Mouse (Mus musculus) neural tube, embryonic 14.5 days (tissue): ENCODE measurements around the gene Tnnc1. TPM values are rescaled to one million over a fixed set of nuclear protein-coding genes. Genes with fewer than 3 reads are reported as not detected.
A peak's percentile ranks its signal among the peaks of the same experiment; 100 is the strongest.

Experiments
- ATAC-seq: fragments of 200-750 bp; cut with Nextera tagmentation; 2 replicates; pipeline ENCODE4 v1.8.0; 2017; ENCODE audit warnings: low read depth, mild to moderate bottlenecking, moderate TSS enrichment, moderate library complexity
- H3K27ac ChIP-seq: fragments of 300-500 bp; sonication (generic); 2 replicates; pipeline ENCODE4 v1.5.1; 2014; ENCODE audit warnings: low read depth, mild to moderate bottlenecking, control low read depth, low read length, moderate library complexity, mixed read lengths
- H3K27me3 ChIP-seq: fragments of 300-500 bp; sonication (generic); 2 replicates; pipeline ENCODE4 v1.6.1; 2014; ENCODE audit warnings: low read length; ENCODE audit not compliant: control insufficient read depth, insufficient read depth
- H3K36me3 ChIP-seq: fragments of 300-500 bp; sonication (generic); 2 replicates; pipeline ENCODE4 v1.6.1; 2014; ENCODE audit warnings: low read length, mixed read lengths; ENCODE audit not compliant: control insufficient read depth, insufficient read depth
- H3K4me1 ChIP-seq: fragments of 300-500 bp; sonication (generic); 2 replicates; pipeline ENCODE4 v1.6.1; 2014; ENCODE audit warnings: low read length; ENCODE audit not compliant: control insufficient read depth, insufficient read depth
- H3K4me2 ChIP-seq: fragments of 300-500 bp; sonication (generic); 2 replicates; pipeline ENCODE4 v1.6.1; 2014; ENCODE audit warnings: mild to moderate bottlenecking, low read depth, low read length, control low read depth
- H3K4me3 ChIP-seq: fragments of 300-500 bp; sonication (generic); 2 replicates; pipeline ENCODE4 v1.5.1; 2014; ENCODE audit warnings: low read depth, low read length, control low read depth, mixed read lengths
- H3K9ac ChIP-seq: fragments of 300-500 bp; sonication (generic); replicated peaks from 2 replicates; pipeline ENCODE4 v1.6.1; 2014; ENCODE audit warnings: low read depth, mild to moderate bottlenecking, control low read depth, low read length, mixed read lengths
- H3K9me3 ChIP-seq: fragments of 300-500 bp; sonication (generic); 2 replicates; pipeline ENCODE4 v1.6.1; 2016; ENCODE audit warnings: low read length; ENCODE audit not compliant: control insufficient read depth
- WGBS: fragments of 180-500 bp; shearing (Covaris S2); extraction: QIAGEN DNeasy Blood & Tissue Kit; methylation state at CpG from one replicate; pipeline ENCODE4 v1.1.7; 2014; 5-methylcytosine and 5-hydroxymethylcytosine counted together
- polyA plus RNA-seq: library from polyadenylated mRNA; unstranded; fragments of >200 nt; fragmentation: Nextera tagmentation; extraction: Ambion mirVana; gene quantifications from 2 replicates; pipeline ENCODE4 v1.2.1, GENCODE M21; 2014

The Tnnc1 gene
- polyA plus RNA-seq, 1 experiment from 2014 or later, result 5.5 TPM

DNA sequence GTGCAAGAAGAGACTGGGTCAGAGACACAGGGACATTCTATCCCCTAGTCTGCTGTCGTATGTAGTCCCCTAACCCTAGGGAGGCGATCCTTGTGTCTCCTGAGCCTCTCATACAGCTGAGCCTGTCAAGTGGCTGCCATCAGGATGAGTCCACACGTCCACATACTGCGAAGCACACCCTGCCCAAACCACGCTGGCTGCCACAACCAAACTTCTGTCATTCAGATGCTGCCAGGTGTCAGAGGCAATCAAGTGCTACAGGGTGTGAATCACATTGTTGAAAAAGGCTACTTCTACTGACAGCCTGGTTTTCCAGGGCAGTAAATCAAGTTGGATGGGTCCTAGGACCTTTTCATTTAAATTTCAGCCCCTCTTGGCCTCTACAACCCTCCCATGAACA, 30.4 kb upstream of the Tnnc1 start:
- no peak overlapping the region for H3K4me2 ChIP-seq
- peaks cover 87% of the 10 kb centered on the region for H3K36me3 ChIP-seq
- H3K27me3 ChIP-seq, result no peaks in the 10 kb centered on the region
- no peak overlapping the region for H3K9ac ChIP-seq
- ATAC-seq, result no peak
- no peak overlapping the region for H3K27ac ChIP-seq
- WGBS, result 90% methylated on average over 5 of the region's 5 CpGs
- no peaks in the 10 kb centered on the region for H3K4me1 ChIP-seq
- H3K4me3 ChIP-seq, result no peak overlapping the region
- no peaks in the 10 kb centered on the region for H3K9me3 ChIP-seq

DNA sequence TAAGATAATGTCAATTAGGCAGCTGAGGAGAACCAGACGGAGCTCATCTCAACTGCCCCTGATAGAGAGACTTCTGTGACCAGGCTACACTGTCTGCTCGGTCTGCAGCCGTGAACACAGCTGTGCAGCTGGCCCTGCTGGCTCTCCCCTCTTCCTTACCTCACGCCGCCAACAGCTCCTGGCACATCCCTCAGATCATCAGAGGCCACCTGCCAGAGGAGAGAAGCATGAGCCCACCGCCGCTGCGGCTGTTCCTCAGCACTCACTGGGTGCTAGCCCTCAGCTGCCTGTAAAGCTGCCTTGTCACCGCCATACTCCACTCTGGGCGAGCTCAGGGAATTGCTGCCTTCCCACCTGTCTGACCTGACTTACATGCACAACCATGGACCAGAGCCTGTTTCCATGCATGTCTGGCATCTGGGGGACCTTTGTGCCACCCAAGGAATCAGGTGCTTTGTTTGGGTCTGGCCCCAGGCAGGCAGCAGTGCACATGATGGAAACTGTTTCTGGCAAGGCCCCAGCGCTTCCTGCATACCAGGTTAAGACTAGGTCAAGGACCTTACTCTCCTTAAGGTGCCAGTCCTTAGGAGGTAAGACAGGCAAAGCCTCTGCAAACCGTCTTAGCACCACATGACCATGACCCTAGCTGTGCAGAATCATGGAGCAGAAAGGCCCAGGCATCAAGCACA, 28.3 kb upstream of the Tnnc1 start:
- Histone ChIP-seq H3K4me2 (no peak overlapping the region), H3K36me3 (peaks cover 83% of the 10 kb centered on the region), H3K9me3 (no peaks in the 10 kb centered on the region), H3K4me3 (no peak overlapping the region), H3K4me1 (no peaks in the 10 kb centered on the region), H3K27me3 (no peaks in the 10 kb centered on the region), H3K9ac (no peak overlapping the region), H3K27ac (no peak overlapping the region)
- no peak for ATAC-seq
- 92% methylated on average over 12 of the region's 12 CpGs for WGBS

DNA sequence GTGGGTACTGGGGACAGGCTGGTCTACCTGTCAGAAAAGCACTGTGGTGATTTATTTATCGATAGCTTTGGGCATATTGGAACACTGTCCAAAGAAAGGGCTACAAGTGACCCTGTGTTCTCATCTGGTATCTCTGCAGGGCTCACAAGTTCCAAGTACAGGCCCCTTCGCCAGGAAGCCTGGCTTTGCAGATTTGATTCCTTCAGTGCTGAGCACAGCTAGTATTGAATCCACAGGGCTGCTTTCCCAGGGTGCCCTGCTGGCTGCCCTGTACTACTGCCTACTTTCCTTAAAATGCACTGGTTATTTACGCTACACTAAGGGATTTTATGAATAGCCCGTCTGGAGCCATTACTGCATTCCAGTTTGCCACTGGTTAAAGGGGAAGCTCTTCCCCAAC, 26.6 kb upstream of the Tnnc1 start:
- no peak for ATAC-seq
- Histone ChIP-seq H3K4me2 (no peak overlapping the region), H3K4me3 (no peak overlapping the region), H3K27me3 (no peaks in the 10 kb centered on the region), H3K9ac (no peak overlapping the region), H3K36me3 (peaks cover 82% of the 10 kb centered on the region), H3K4me1 (no peaks in the 10 kb centered on the region), H3K9me3 (no peaks in the 10 kb centered on the region), H3K27ac (no peak overlapping the region)
- WGBS, result 81% methylated on average over 4 of the region's 4 CpGs

DNA sequence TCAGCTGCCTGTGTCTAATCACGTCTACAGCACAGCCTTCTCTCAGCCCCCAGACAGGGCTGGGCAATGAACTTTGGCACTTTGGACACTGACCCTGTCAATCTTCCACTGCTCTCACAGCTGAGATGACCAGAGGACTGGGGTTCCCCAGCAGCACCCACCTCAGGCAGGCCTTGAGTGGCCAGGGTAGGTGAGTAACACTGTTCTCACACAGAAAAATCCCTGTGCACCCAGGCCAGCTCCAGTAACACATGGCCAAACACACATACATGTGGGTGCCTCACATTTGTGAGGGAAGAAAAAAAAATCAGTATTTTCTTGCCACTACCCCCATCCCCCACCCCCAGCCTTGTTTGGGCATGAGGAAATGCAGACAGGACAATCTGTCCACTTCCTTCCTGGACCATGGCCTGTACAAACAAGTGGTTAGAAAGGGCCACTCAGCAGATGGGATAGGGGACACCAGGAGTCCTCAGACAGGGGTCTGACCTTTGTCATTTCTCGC, 25.3 kb upstream of the Tnnc1 start:
- ATAC-seq, result no peak
- H3K9ac ChIP-seq, result no peak overlapping the region
- WGBS, result 80% methylated on average over 2 of the region's 2 CpGs
- no peaks in the 10 kb centered on the region for H3K9me3 ChIP-seq
- no peaks in the 10 kb centered on the region for H3K27me3 ChIP-seq
- no peak overlapping the region for H3K27ac ChIP-seq
- H3K4me3 ChIP-seq, result no peak overlapping the region
- peaks cover 82% of the 10 kb centered on the region for H3K36me3 ChIP-seq
- no peak overlapping the region for H3K4me2 ChIP-seq
- no peaks in the 10 kb centered on the region for H3K4me1 ChIP-seq

DNA sequence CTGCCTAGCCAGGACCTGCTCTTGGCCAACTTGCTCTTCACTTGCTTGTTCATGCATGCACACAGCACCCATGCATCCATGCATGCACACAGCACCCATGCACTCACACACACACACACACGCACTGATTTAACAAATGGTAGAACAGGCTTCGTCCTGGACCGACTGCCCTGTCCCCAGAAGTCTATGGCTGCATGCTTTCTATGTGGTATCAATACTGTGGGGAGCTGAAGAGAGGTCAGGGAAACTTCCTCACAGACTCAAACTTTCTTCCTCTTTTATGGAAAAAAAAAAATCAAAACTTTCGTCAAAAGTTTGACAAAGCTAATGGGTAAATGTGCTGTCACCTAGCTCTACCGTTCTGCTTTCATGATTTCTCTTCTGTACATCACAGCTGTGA, 24.6 kb upstream of the Tnnc1 start:
- Histone ChIP-seq H3K4me3 (no peak overlapping the region), H3K9me3 (no peaks in the 10 kb centered on the region), H3K4me1 (no peaks in the 10 kb centered on the region), H3K27ac (no peak overlapping the region), H3K36me3 (peaks cover 89% of the 10 kb centered on the region), H3K27me3 (no peaks in the 10 kb centered on the region), H3K9ac (no peak overlapping the region), H3K4me2 (no peak overlapping the region)
- WGBS, result 94% methylated on average over 5 of the region's 5 CpGs
- ATAC-seq, result no peak

DNA sequence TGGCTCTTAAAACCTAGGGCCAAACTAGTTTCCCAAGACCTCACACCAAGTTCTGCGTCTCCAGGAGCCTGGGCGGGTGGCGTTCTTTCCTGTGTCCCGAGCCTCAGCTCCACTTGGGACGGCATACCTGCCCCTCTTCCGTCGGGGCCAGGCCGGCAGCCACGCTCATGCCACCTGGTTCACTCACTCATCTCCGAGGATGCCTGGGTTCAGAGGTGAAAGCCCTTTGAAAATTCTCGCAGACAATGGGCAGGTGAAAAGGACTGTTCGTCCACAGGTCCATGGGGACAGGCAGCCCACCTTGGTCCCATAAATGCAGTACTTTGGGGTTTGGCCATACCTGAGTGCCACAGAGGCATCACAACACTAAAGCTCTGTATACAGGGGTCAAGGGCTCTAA, 23.9 kb upstream of the Tnnc1 start:
- ATAC-seq, result no peak
- H3K9ac ChIP-seq, result no peak overlapping the region
- H3K4me2 ChIP-seq, result no peak overlapping the region
- H3K27me3 ChIP-seq, result no peaks in the 10 kb centered on the region
- H3K4me1 ChIP-seq, result no peaks in the 10 kb centered on the region
- H3K9me3 ChIP-seq, result no peaks in the 10 kb centered on the region
- WGBS, result 94% methylated on average over 12 of the region's 12 CpGs
- H3K27ac ChIP-seq, result no peak overlapping the region
- peaks cover 90% of the 10 kb centered on the region for H3K36me3 ChIP-seq
- no peak overlapping the region for H3K4me3 ChIP-seq

DNA sequence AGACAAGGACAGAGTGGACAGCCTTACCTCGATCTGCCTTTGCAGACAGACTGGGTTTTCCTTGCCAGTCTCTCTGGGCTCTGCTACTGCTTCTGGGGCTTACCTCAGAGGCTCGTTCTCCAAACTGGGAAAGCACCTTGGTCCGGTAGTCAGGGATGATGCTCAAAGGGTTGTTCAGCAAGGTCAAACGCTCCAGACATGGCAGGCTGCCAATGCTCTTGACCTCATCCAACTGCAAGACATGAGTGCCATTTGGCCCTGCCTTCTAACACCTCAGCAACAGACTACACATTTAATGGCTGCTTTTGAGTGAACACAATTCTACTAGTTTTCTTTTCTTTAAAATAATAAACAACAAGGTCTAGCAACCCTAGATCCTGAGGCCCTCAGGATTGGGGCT, 21.5 kb upstream of the Tnnc1 start:
- H3K9ac ChIP-seq, result no peak overlapping the region
- H3K4me2 ChIP-seq, result no peak overlapping the region
- H3K9me3 ChIP-seq, result no peaks in the 10 kb centered on the region
- 83% methylated on average over 4 of the region's 4 CpGs for WGBS
- no peak for ATAC-seq
- H3K4me1 ChIP-seq, result no peaks in the 10 kb centered on the region
- no peaks in the 10 kb centered on the region for H3K27me3 ChIP-seq
- no peak overlapping the region for H3K4me3 ChIP-seq
- H3K27ac ChIP-seq, result no peak overlapping the region
- peaks cover 92% of the 10 kb centered on the region for H3K36me3 ChIP-seq

DNA sequence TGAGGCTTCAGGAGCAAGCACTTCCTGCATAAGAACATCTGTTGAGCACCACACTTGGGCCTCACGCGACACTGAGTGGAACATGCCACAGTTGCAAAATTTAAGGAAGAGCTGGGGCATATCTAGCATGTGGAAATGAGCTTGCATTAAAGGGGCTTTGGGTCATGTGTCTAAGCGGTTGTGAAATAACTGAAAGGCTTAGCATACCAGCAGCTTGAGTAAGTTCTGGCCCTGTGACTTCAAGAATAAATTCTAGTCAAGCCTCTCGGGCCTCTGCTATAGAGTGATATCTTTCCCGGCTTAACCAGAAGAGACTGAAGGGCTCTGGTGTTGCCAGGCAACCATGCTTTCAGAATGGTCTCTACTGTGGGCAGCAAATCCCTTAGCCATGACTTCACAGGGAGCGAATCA, 19.3 kb upstream of the Tnnc1 start:
- Histone ChIP-seq H3K4me3 (no peak overlapping the region), H3K27ac (no peak overlapping the region), H3K9me3 (no peaks in the 10 kb centered on the region), H3K36me3 (peaks cover 93% of the 10 kb centered on the region), H3K9ac (0 out of 2 replicates have a peak overlapping the region, but pooled peaks have one; percentile 7), H3K27me3 (no peaks in the 10 kb centered on the region), H3K4me2 (no peak overlapping the region), H3K4me1 (no peaks in the 10 kb centered on the region)
- peak; percentile 28; the same call in 1 of the 2 replicates for ATAC-seq
- 61% methylated on average over 6 of the region's 6 CpGs for WGBS

DNA sequence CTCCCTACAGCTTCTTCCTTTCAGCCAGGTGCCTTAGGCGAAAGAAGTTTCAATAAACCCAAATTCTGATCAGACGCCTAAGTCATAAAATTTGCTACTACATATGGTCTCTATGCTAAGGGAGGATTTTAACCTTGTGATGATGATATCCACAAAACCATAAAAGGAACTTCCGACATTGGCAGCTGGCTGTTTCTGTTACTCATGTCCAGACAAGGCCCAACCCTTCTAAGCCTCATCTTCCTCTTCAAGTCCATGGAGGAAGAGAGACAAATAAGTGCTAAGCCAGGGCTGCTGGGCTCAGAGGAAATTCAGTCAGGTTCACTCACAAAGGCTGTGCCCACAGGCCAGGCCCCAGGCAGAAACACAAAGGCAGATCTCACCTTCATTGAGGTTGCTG, 18.8 kb upstream of the Tnnc1 start:
- H3K4me2 ChIP-seq, result no peak overlapping the region
- no peak overlapping the region for H3K27ac ChIP-seq
- no peak overlapping the region for H3K4me3 ChIP-seq
- ATAC-seq, result no peak
- no peak overlapping the region for H3K9ac ChIP-seq
- WGBS, result 89% methylated on average over 3 of the region's 3 CpGs
- no peaks in the 10 kb centered on the region for H3K4me1 ChIP-seq
- no peaks in the 10 kb centered on the region for H3K27me3 ChIP-seq
- peaks cover 93% of the 10 kb centered on the region for H3K36me3 ChIP-seq
- H3K9me3 ChIP-seq, result no peaks in the 10 kb centered on the region
